Mouse (Mus musculus) brain, embryonic 14.5 days (tissue): ENCODE measurements at regions not wholly inside any gene's neighbourhood (a gene's known extent, or its start where the extent isn't known, plus 50 kb on each side); places are given as distances from the start of the nearest gene placed in this dataset.

ENCODE experiments used
- CTCF ChIP-seq: fragments of 200-500 bp; IDR thresholded peaks from 2 replicates; pipeline ENCODE4 v1.5.1; 2012; ENCODE audit warnings: inconsistent platforms, mild to moderate bottlenecking, moderate library complexity, borderline replicate concordance; ENCODE audit not compliant: insufficient read depth, insufficient read length; ENCODE audit errors: extremely low read depth
- POLR2A ChIP-seq: fragments of 200-500 bp; IDR thresholded peaks from 2 replicates; pipeline ENCODE4 v1.6.1; 2012; ENCODE audit warnings: mild to moderate bottlenecking, inconsistent platforms, borderline replicate concordance; ENCODE audit not compliant: poor library complexity, insufficient read depth, insufficient read length, severe bottlenecking; ENCODE audit errors: extremely low read depth

DNA sequence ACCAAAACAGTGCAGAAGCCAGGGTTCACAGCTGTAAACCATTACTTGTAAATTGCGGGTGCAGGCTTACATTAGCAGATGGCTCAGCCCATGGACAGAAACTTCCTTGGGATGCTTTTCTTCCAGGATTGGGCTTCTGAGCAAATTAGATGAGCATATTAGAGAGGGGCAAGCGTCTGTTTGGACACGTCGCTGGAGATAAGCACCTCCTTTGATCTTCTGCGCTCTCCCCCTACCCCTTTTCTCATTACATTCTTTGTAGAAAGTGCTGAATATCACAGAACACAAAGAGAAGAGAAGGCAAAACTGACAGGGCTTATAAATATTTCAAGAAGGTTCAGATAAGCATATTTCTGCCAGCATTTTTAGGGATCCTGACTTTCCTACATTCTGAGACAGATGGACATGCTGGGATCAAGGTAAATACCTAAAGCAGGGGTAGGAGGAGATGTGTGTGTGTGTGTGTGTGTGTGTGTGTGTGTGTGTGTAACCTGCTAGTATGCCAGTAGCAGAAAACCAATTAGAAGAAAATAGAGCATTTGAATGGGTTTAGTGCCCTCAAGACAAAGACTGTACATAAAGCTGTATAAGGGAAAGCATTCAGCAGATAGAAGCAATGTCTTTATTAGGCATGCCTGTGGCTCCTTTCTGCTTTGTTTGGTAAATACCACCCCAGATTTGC, 1173.8 kb upstream of the Map3k7 start:
- TF ChIP-seq CTCF (no peak), POLR2A (no peak)
